Mouse (Mus musculus) skeletal muscle tissue, adult 2 months (tissue): ENCODE data around the gene Serpinf2.

Experiments used
- DNase-seq: peaks from one replicate; pipeline ENCODE4 v3.0.0-alpha.2; 2012; ENCODE audit warnings: low read depth, low spot score

Gene Serpinf2

GRCm38 (mm10) chr11:75439363-75439762, at the start of gene Serpinf2:
Serpinf2 (minus strand) TSS chr11:75439591.
- no peak for DNase-seq

GRCm38 (mm10) chr11:75487496-75487895, 48.1 kb upstream of the Serpinf2 start:
- no peak for DNase-seq

- peak; percentile 95 for DNase-seq
Measured at GRCm38 (mm10) chr11:75486601-75487285, 47.4 kb upstream of the Serpinf2 start, which contains the start of gene Prpf8. Prpf8 (plus strand) TSS chr11:75486816.

DNA sequence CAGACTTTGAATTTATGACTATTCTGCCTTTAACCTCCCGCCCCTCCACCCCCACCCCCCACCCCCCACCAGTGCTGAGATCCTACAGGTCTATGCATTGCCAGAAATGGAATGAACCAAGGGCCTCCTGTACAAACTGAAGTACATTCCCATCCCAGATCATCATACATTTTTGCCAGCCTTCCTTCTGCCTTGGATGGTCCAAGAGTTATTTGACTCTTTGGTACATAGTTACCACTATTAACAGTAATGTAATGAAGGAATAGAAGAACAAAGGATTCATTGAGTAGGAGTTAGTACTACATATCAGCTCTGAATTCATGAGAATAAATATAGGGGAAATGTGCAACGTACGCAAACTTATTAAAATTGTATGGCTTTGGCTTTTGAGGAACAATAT, 46.8 kb upstream of the Serpinf2 start:
- no peak for DNase-seq

DNA sequence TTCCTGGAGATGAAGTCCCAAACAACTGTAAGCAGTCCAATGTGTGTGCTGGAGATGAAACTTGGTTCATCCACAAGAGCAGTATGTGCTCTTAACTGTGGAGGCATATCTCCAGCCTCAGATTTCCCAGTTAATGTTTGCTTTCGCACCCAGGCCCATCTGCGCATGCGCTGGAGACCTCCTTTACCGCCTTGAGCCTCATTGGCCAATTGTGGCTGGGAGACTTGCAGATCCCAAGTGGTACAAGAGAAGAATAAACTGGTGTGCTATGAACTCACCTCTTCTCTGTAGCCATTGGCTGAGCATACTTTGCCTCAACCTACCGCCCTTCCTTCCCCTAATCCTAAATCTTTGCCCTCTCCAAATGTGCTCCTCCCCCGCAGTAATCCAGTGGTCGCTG, 34.0 kb upstream of the Serpinf2 start:
- DNase-seq, result no peak

GRCm38 (mm10) chr11:75472469-75473081, 33.2 kb upstream of the Serpinf2 start:
- no peak for DNase-seq

DNA sequence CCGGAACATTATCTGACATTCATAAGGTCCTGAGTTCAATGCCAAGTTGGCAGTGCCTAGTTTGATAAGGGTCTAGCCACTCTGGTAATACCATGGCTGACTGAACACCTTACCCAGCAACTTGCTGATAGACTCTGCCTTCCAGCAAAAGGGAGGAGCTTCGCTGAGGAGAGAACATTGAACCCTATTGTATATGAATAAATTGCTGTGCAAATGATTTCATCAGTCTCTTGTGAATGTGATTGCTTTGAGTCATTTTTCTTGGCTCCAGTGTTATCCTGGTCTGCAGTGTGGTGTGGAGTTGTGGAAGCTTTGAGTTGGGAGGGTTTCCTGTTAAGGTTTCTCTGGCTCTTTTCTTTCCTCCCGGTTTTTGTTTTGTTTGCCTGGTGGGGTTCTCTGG, 31.3 kb upstream of the Serpinf2 start:
- no peak for DNase-seq

DNA sequence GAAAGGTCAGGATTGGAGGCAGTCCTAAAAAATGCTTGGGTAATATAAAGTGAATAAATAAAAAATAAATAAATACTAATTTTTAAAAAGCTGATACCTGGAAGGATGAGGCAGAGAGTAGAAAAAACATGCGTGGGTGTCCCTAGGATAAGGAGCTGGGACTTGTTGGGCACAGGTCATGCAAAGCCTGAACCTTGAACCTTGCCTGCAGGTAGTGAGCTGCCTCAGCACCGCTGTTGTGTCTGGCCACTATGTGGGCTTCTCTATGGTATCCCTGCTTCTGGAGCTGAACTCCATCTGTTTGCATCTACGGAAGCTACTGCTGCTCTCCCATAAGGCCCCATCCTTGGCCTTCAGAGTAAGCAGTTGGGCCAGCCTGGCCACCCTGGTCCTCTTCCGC, 29.9 kb upstream of the Serpinf2 start:
- no peak for DNase-seq

DNA sequence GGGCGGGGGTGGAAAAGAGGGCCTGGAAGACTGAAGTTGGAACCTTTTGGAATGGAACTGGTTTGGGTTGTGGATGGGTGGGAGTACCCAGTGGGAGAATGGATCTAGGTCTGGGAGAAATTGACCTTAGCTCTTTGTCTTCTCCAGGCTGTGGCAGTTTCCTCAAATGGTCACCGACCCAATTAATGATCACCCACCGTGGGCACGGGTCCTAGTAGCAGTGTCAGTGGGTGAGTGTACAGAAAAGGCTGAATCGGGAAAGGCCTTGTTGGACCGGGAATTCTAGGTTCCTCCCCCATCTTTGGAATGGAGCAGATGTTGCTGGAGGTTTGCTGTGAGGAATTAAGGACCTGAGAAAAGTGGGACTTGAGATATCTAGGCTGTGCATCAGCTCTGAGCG, 29.0 kb upstream of the Serpinf2 start:
- no peak for DNase-seq

GRCm38 (mm10) chr11:75467512-75468215, 28.3 kb upstream of the Serpinf2 start:
- DNase-seq, result peak; percentile 77

DNA sequence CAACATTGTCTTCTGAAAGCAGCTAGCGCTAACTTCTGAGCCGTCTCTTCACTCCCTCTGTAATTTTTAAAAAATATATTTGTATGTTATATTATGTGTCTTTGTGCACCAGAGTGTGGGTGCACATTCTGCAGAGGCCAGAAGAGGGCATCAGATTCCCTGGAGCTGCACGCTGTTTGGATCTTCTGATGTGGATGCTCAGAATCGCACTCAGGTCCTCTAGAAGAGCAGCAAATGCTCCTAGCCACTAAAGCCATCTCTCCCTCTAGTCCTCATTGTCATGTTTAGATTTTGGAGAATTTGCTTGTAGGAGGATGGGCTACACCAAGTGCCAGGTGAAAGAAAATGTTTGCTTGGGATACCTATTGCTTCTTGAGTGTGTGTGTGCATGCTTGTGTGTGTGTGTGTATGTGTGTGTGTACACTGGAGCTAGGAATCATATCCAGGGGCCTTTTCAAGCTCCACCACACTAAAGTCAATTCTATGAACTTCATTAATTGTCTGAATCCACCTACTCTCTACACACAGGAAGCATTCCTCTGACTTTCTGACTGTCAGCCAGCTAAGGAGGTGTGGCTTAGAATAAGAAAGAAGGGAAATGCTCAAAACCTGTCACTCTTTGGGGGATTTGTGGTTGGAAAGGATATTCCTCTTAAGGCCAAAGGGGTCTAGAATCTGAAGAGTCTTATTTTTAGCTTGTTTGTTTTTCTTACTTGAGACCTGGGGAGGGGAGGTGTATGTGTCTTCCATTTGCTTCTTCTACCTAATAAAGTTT, 27.5 kb upstream of the Serpinf2 start:
- DNase-seq, result no peak

DNA sequence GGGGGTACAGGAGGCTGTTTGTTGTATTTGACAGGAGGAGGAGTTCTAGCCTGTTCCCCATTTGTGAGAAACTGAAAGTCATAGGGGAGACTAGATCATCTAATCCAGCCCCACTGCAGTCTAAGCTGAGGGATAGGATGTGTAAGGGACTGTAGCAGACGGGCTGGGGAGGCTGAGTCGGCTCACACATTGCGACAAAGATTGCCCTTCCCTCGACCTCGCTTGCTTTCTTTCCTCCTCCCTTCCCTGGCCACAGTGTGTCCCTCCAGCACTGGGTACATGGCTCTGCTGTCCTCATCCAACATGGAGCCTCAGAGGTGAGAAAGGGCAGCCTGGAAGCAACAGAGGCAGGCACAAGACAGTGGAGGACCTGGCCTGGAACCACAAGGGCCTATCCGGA, 25.7 kb upstream of the Serpinf2 start:
- DNase-seq, result no peak

DNA sequence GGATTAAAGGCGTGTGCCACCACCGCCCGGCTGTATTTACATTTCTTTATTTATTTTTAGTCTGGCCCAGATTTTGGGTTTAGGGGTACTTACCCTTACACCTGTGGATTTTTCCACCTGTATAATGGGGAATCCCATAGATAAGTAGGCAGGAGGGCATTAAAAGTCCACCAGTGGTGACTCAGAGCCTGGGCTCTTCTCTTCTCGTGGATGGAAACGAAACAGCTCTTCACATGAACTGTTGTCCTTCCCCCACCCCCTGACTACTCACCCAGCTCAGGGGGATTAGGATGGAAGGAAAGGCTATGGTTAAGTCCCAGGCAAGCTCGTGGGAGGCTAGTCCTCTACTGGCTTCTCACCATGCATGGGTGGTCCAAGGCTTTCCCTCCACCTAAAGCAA, 25.0 kb upstream of the Serpinf2 start:
- no peak for DNase-seq

GRCm38 (mm10) chr11:75463624-75464023, 24.2 kb upstream of the Serpinf2 start:
- no peak for DNase-seq

GRCm38 (mm10) chr11:75462865-75463336, 23.5 kb upstream of the Serpinf2 start:
- DNase-seq, result peak; percentile 94

GRCm38 (mm10) chr11:75462253-75462783, 22.9 kb upstream of the Serpinf2 start:
- DNase-seq, result peak; percentile 98

- DNase-seq, result no peak
Measured at GRCm38 (mm10) chr11:75461743-75462252, 22.4 kb upstream of the Serpinf2 start.

DNA sequence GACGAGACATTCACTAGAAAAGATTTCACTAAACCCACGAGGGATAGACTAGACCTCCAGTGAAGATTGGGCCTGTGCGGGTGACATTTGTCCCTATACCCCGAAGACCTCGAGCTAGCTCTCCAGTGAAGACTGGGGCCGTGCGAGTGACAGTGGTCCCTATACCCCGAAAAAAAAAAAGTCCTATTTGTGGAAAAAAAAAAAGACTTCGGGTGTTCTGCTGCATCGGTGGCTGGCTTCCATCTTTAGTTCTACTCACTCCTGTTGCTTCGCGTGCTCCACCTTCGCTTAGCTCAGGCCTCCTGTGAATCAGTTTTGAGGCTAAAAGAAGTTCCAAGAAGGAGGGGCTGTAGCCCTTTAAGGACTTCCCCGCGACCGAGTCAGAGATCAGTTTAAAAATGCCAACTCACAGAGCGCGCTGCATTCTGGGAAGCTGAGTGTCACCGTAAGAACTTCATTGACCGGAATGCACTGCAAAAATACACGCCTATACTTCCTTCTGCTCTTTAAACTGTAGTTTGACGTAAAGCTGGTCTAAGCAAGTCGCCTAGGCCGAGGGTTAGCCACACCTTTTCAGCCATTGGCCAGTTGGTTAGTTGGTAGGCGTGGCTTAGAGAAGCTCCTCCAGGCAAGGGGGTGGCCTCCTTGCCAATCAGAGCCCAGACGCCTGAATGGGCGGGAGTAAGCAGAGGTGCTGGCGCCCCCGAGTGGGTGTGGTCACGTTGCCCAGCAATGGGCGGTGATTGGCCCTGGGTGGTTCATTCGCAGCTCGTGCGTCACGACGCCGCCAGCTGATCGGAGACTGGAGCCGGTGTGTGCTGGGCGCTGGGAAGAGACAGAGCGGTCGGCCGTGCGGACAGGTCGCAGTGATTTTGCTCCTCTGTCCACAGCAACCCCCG, 21.7 kb upstream of the Serpinf2 start, which contains the start of gene Tlcd2:
TSS of gene Tlcd2 (plus strand) at position 872 of the 899 bp plus-strand sequence.
- DNase-seq, result peak; percentile 100

GRCm38 (mm10) chr11:75460103-75460843, 20.9 kb upstream of the Serpinf2 start:
- DNase-seq, result peak; percentile 96

DNA sequence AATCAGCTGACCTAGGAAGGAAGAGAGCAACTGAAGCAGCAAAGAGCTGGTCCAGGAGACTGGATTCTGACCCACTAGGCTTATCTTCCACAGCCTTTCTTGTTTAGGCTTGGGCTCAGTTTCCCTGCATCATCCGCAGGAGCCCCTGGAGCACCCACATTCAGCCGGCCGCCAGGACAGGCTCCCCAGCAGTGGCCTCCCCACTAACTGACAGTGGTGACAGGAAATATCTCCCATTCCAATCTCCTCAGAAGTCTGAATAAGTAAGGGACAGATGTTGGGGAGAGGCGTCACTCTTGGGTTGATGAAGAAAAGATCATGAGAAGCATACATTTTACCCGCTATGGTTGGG, 20.3 kb upstream of the Serpinf2 start:
- no peak for DNase-seq
